Mouse (Mus musculus) small intestine, adult 2 months (tissue): ENCODE results near the gene Mreg. TPM values are rescaled to one million over a fixed set of nuclear protein-coding genes. Genes with fewer than 3 reads are reported as not detected.

ENCODE experiments used
- H3K27ac ChIP-seq: fragments of 200-500 bp; 2 replicates; pipeline ENCODE4 v1.5.1; 2012; ENCODE audit warnings: low read depth, low read length, control low read depth, inconsistent platforms; ENCODE audit not compliant: insufficient read depth
- H3K27me3 ChIP-seq: fragments of 200-500 bp; 2 replicates; pipeline ENCODE4 v1.6.1; 2012; ENCODE audit warnings: mild to moderate bottlenecking, moderate library complexity, low read length, inconsistent platforms; ENCODE audit not compliant: control insufficient read depth, insufficient read depth
- H3K36me3 ChIP-seq: fragments of 200-500 bp; 2 replicates; pipeline ENCODE4 v1.6.1; 2012; ENCODE audit warnings: mild to moderate bottlenecking, low read length, control low read depth, inconsistent platforms; ENCODE audit not compliant: control insufficient read depth, insufficient read depth
- H3K4me1 ChIP-seq: fragments of 200-500 bp; 2 replicates; pipeline ENCODE4 v1.6.1; 2012; ENCODE audit warnings: low read length, inconsistent platforms, mixed read lengths; ENCODE audit not compliant: control insufficient read depth, insufficient read depth, insufficient read length
- H3K4me3 ChIP-seq: fragments of 200-500 bp; 2 replicates; pipeline ENCODE4 v1.5.1; 2012; ENCODE audit warnings: low read depth, mild to moderate bottlenecking, control low read depth, inconsistent platforms, low read length, moderate library complexity
- CTCF ChIP-seq: fragments of 200-500 bp; IDR thresholded peaks from 2 replicates; pipeline ENCODE4 v1.5.1; 2012; ENCODE audit warnings: low read depth, mild to moderate bottlenecking, control low read depth, inconsistent platforms, low read length, moderate library complexity, mixed read lengths; ENCODE audit not compliant: insufficient replicate concordance, insufficient read length; ENCODE audit errors: extremely low read depth
- POLR2A ChIP-seq: fragments of 200-500 bp; IDR thresholded peaks from 2 replicates; pipeline ENCODE4 v1.6.1; 2012; ENCODE audit warnings: low read depth, mild to moderate bottlenecking, control low read depth, inconsistent platforms, low read length, moderate library complexity
- WGBS: fragments of 180-500 bp; shearing (Covaris S2); methylation state at CpG from one replicate; pipeline ENCODE4 v1.1.7; 2018; 5-methylcytosine and 5-hydroxymethylcytosine counted together
- polyA plus RNA-seq: library from polyadenylated mRNA; depleted of rRNA; stranded (reverse); fragments of >200 nt; gene quantifications from 2 replicates; pipeline ENCODE4 v1.2.3, GENCODE M21; 2012

Mreg gene
- polyA plus RNA-seq, 1 experiment, result 11.0 TPM

GRCm38 (mm10) chr1:72213954-72214353 is 1.8 kb upstream of the Mreg start:
- no peak overlapping the region for H3K4me3 ChIP-seq
- no peaks in the 10 kb centered on the region for H3K27me3 ChIP-seq
- 96% methylated on average over 3 of the region's 3 CpGs for WGBS
- H3K36me3 ChIP-seq, result no peaks in the 10 kb centered on the region
- H3K27ac ChIP-seq, result no peak overlapping the region
- TF ChIP-seq POLR2A (no peak), CTCF (no peak)
- H3K4me1 ChIP-seq, result peaks cover 8% of the 10 kb centered on the region; the same call in 1 of the 2 replicates

GRCm38 (mm10) chr1:72210803-72211679 is 1.1 kb downstream of the Mreg start:
- 11% methylated on average over 17 of the region's 17 CpGs for WGBS
- TF ChIP-seq POLR2A, result no peak
- no peak for TF ChIP-seq CTCF
- Histone ChIP-seq H3K36me3 (no peaks in the 10 kb centered on the region), H3K4me1 (peaks cover 8% of the 10 kb centered on the region; the same call in 1 of the 2 replicates), H3K27me3 (no peaks in the 10 kb centered on the region), H3K27ac (no peak overlapping the region), H3K4me3 (peak overlapping the region; percentile 80)

- H3K4me1 ChIP-seq, result peaks cover 5% of the 10 kb centered on the region; the same call in 1 of the 2 replicates
- H3K27me3 ChIP-seq, result no peaks in the 10 kb centered on the region
- 86% methylated on average over 5 of the region's 5 CpGs for WGBS
- TF ChIP-seq CTCF, result no peak
- no peak for TF ChIP-seq POLR2A
- no peaks in the 10 kb centered on the region for H3K36me3 ChIP-seq
- H3K4me3 ChIP-seq, result no peak overlapping the region
- H3K27ac ChIP-seq, result no peak overlapping the region
These were observed 4.0 kb downstream of the Mreg start for GRCm38 (mm10) chr1:72208095-72208494.

GRCm38 (mm10) chr1:72205113-72205512 is 7.0 kb downstream of the Mreg start:
- Histone ChIP-seq H3K4me1 (no peaks in the 10 kb centered on the region; the same call in 1 of the 2 replicates), H3K27me3 (no peaks in the 10 kb centered on the region), H3K4me3 (no peak overlapping the region), H3K27ac (no peak overlapping the region), H3K36me3 (no peaks in the 10 kb centered on the region)
- 44% methylated on average over 3 of the region's 3 CpGs for WGBS
- TF ChIP-seq POLR2A (no peak), CTCF (no peak)

GRCm38 (mm10) chr1:72203204-72203603 is 8.9 kb downstream of the Mreg start:
- H3K27ac ChIP-seq, result no peak overlapping the region

GRCm38 (mm10) chr1:72202705-72203104 is 9.4 kb downstream of the Mreg start:
- Histone ChIP-seq H3K27me3 (no peaks in the 10 kb centered on the region), H3K27ac (no peak overlapping the region), H3K4me3 (no peak overlapping the region), H3K36me3 (no peaks in the 10 kb centered on the region), H3K4me1 (peaks cover 3% of the 10 kb centered on the region)
- WGBS, result 93% methylated on average over 7 of the region's 7 CpGs
- TF ChIP-seq CTCF (no peak), POLR2A (0 out of 2 replicates have a peak, but pooled peaks have one; percentile 1)

More at GRCm38 (mm10) chr1:72203204-72203603, 8.9 kb downstream of the Mreg start:
- no peaks in the 10 kb centered on the region for H3K27me3 ChIP-seq
- TF ChIP-seq CTCF (no peak), POLR2A (0 out of 2 replicates have a peak, but pooled peaks have one; percentile 0)
- H3K4me3 ChIP-seq, result no peak overlapping the region
- H3K36me3 ChIP-seq, result no peaks in the 10 kb centered on the region
- WGBS, result 89% methylated on average over 9 of the region's 9 CpGs
- H3K4me1 ChIP-seq, result no peaks in the 10 kb centered on the region; the same call in none of the 2 replicates

GRCm38 (mm10) chr1:72202068-72202467 is 10.0 kb downstream of the Mreg start:
- Histone ChIP-seq H3K4me1 (peaks cover 9% of the 10 kb centered on the region), H3K27ac (no peak overlapping the region), H3K36me3 (no peaks in the 10 kb centered on the region), H3K4me3 (no peak overlapping the region), H3K27me3 (no peaks in the 10 kb centered on the region)
- 81% methylated on average over 2 of the region's 2 CpGs for WGBS
- TF ChIP-seq POLR2A (no peak), CTCF (no peak)
